Mouse (Mus musculus) heart, postnatal 0 days (tissue): ENCODE measurements around the gene Taf12. TPM values are rescaled to one million over a fixed set of nuclear protein-coding genes. Genes with fewer than 3 reads are reported as not detected.
A peak's percentile ranks its signal among the peaks of the same experiment; 100 is the strongest.

ENCODE experiments used
- ATAC-seq: fragments of 200-750 bp; cut with Nextera tagmentation; 2 replicates; pipeline ENCODE4 v1.8.0; 2017; ENCODE audit warnings: low read depth, moderate number of reproducible peaks, moderate library complexity; ENCODE audit not compliant: insufficient read depth
- DNase-seq: peaks from one replicate; pipeline ENCODE4 v3.0.0-alpha.2; 2016; ENCODE audit warnings: low spot score
- H3K27ac ChIP-seq: fragments of 300-500 bp; sonication (generic); 2 replicates; pipeline ENCODE4 v1.5.1; 2014; ENCODE audit warnings: low read depth, mild to moderate bottlenecking
- H3K27me3 ChIP-seq: fragments of 300-500 bp; sonication (generic); 2 replicates; pipeline ENCODE4 v1.6.1; 2014; ENCODE audit warnings: low read length, mixed read lengths; ENCODE audit not compliant: control insufficient read depth, insufficient read depth
- H3K36me3 ChIP-seq: fragments of 300-500 bp; sonication (generic); replicated peaks from 2 replicates; pipeline ENCODE4 v1.6.1; 2014; ENCODE audit warnings: low read length, mixed read lengths; ENCODE audit not compliant: control insufficient read depth, insufficient read depth
- H3K4me1 ChIP-seq: fragments of 300-500 bp; sonication (generic); 2 replicates; pipeline ENCODE4 v1.6.1; 2014; ENCODE audit warnings: antibody characterized with exemption; ENCODE audit not compliant: control insufficient read depth, insufficient read depth
- H3K4me2 ChIP-seq: fragments of 300-500 bp; sonication (generic); 2 replicates; pipeline ENCODE4 v1.6.1; 2014; ENCODE audit warnings: low read depth, mild to moderate bottlenecking, low read length, moderate library complexity
- H3K4me3 ChIP-seq: fragments of 300-500 bp; sonication (generic); 2 replicates; pipeline ENCODE4 v1.5.1; 2014; ENCODE audit warnings: low read depth, low read length
- H3K9ac ChIP-seq: fragments of 300-500 bp; sonication (generic); replicated peaks from 2 replicates; pipeline ENCODE4 v1.6.1; 2014; ENCODE audit warnings: low read depth, low read length, mixed read lengths
- H3K9me3 ChIP-seq: fragments of 300-500 bp; sonication (generic); replicated peaks from 2 replicates; pipeline ENCODE4 v1.6.1; 2016; ENCODE audit warnings: low read length; ENCODE audit not compliant: control insufficient read depth
- CTCF ChIP-seq: IDR thresholded peaks from 2 replicates; pipeline ENCODE4 v1.5.1; 2016; ENCODE audit warnings: antibody characterized with exemption, control low read depth, low read depth
- EP300 ChIP-seq: IDR thresholded peaks from 2 replicates; pipeline ENCODE4 v1.6.1; 2016; ENCODE audit warnings: antibody characterized with exemption, low read depth
- WGBS: fragments of 180-500 bp; shearing (Covaris S2); extraction: QIAGEN DNeasy Blood & Tissue Kit; methylation state at CpG from one replicate; pipeline ENCODE4 v1.1.7; 2014; 5-methylcytosine and 5-hydroxymethylcytosine counted together
- polyA plus RNA-seq: library from polyadenylated mRNA; unstranded; fragments of >200 nt; fragmentation: Nextera tagmentation; extraction: Ambion mirVana; gene quantifications from 2 replicates; pipeline ENCODE4 v1.2.1, GENCODE M21; 2015
- total RNA-seq: library from RNA; depleted of rRNA; stranded (reverse); fragments of >200 nt; gene quantifications from 2 replicates; pipeline ENCODE4 v1.2.3, GENCODE M21; 2014; ENCODE audit warnings: low replicate concordance; rRNA removed

The Taf12 gene
- total RNA-seq: 7.5 and 8.4 TPM in 2 replicates
- 30.5 and 34.2 TPM in 2 replicates for polyA plus RNA-seq

DNA sequence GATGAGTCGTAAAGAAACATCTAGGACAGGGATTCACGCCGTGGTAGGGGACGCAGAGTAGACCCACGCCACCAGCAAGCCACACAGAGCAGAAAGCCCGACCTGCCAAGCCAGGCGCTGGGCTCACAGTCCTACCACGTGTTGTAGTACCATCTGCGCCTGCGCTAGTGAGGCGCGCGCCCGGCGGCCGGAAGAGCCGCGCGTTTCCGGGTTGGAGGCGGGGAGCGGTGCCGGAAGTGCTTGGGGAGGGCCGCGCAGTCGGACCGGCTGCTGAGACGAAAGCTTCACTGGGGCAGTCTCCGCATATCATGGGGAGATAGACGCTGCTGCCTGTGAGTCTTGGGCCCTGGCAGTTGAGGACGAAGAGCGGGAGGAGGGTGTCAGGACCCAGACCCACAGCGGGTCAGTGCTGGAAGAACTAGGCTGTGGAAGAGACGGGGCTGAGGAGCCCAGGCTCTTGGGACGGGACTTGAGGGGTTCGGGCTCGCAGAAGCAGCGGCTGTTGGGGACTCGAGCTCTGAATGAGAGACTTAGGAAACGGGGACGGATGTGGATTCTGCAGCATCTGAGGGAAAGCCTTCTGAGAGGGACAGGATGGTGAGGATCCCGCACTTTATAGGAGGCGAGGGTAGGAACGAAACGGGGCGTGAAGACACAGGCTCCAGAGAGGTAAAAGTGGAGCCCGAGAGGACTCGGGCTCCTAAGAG is at the start of gene Taf12:
Taf12 (plus strand) TSS at position 220 of the 707 bp plus-strand sequence.
- Histone ChIP-seq H3K9ac (peak within 1 kb of the TSS; percentile 94), H3K27me3 (no peaks in the 10 kb centered on the region), H3K9me3 (no peaks in the 10 kb centered on the region), H3K4me1 (peaks cover 10% of the 10 kb centered on the region), H3K4me3 (peak within 1 kb of the TSS; percentile 83), H3K36me3 (no peaks in the 10 kb centered on the region), H3K4me2 (peak within 1 kb of the TSS; percentile 83), H3K27ac (peak within 1 kb of the TSS; percentile 96)
- ATAC-seq (peak; percentile 92), DNase-seq (peak; percentile 94)
- TF ChIP-seq CTCF (no peak), EP300 (0 out of 2 replicates have a peak, but pooled peaks have one; percentile 80)
- under 1% methylated on average over 48 of the region's 48 CpGs for WGBS

DNA sequence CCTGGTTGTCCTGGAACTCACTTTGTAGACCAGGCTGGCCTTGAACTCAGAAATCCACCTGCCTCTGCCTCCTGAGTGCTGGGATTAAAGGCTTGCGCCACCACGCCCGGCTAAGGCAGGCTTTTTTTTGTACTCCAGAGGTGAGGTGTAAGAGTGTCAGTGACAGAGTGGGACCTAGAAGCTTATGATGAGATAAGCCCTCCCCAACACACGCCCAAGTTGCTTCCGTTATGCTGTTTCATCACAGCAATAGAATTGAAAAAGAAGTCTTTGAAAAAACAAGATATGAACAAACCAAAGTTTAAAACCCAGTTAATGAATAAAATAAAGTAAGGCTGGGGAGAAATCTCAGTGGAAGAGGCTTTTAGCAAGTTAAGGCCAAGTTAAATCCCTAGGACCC is 43.8 kb upstream of the Taf12 start:
- Histone ChIP-seq H3K9ac (no peak overlapping the region), H3K27me3 (no peaks in the 10 kb centered on the region), H3K9me3 (no peaks in the 10 kb centered on the region), H3K27ac (no peak overlapping the region), H3K36me3 (peaks cover 94% of the 10 kb centered on the region), H3K4me1 (no peaks in the 10 kb centered on the region), H3K4me3 (no peak overlapping the region), H3K4me2 (no peak overlapping the region)
- ATAC-seq (no peak), DNase-seq (no peak)
- 93% methylated on average over 5 of the region's 5 CpGs for WGBS
- TF ChIP-seq CTCF: no peak

DNA sequence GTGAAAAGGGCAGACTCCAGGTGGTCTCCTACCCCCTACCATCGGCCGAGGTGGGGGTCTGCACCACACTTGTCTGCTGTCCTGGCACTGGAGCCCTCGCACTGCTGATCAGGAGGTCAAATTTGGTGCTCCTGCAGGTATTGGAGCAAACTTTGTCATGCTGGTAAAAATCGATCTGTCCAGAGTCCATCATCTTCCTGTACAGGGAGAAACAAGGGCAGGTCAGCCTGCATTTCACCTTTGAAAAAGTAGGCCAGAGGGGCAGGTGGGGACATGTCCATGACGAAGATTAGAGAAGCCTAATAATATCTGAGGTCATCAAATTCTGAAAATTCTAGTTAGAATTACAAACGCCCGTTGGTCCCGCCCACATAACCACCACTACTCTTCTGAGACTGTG is 39.5 kb upstream of the Taf12 start:
- H3K4me1 ChIP-seq: no peaks in the 10 kb centered on the region
- TF ChIP-seq EP300: no peak
- TF ChIP-seq CTCF: no peak
- H3K36me3 ChIP-seq: peaks cover 89% of the 10 kb centered on the region
- H3K4me3 ChIP-seq: no peak overlapping the region
- H3K9ac ChIP-seq: no peak overlapping the region
- no peak overlapping the region for H3K4me2 ChIP-seq
- H3K9me3 ChIP-seq: no peaks in the 10 kb centered on the region
- no peak overlapping the region for H3K27ac ChIP-seq
- 91% methylated on average over 8 of the region's 8 CpGs for WGBS
- H3K27me3 ChIP-seq: no peaks in the 10 kb centered on the region
- DNase-seq: no peak
- no peak for ATAC-seq

GRCm38 (mm10) chr4:132238356-132238755 is 35.8 kb upstream of the Taf12 start:
- no peak for ATAC-seq
- TF ChIP-seq CTCF (no peak), EP300 (no peak)
- Histone ChIP-seq H3K36me3 (peaks cover 87% of the 10 kb centered on the region), H3K9ac (no peak overlapping the region), H3K4me2 (no peak overlapping the region), H3K4me1 (no peaks in the 10 kb centered on the region), H3K4me3 (no peak overlapping the region), H3K27ac (no peak overlapping the region), H3K9me3 (no peaks in the 10 kb centered on the region), H3K27me3 (no peaks in the 10 kb centered on the region)
- WGBS: 95% methylated on average over 4 of the region's 4 CpGs
- no peak for DNase-seq

DNA sequence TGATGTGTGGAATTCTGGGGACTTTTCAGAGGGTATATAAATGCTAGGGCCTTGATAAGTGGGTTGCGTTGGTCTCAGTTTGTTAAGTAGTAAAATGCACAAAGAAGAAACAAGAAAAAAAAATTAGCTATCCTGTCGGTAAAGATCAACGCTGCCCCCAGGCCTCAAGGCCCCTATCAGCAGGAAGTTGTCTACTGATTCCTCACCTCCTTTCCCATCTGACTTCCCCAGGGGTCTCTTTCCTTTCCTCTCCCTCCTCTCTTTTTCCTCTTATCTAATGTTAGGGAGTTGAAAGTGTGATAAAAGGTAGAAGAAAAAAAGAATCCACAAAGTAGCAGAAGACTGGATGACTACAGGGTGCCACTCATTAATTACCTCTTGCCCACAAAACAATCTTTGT is 33.8 kb upstream of the Taf12 start:
- Histone ChIP-seq H3K4me1 (no peaks in the 10 kb centered on the region), H3K9ac (no peak overlapping the region), H3K4me3 (no peak overlapping the region), H3K27me3 (no peaks in the 10 kb centered on the region), H3K27ac (no peak overlapping the region), H3K9me3 (no peaks in the 10 kb centered on the region), H3K4me2 (no peak overlapping the region), H3K36me3 (peaks cover 76% of the 10 kb centered on the region)
- ATAC-seq (no peak), DNase-seq (no peak)
- 60% methylated on average over 3 of the region's 3 CpGs for WGBS
- TF ChIP-seq EP300 (no peak), CTCF (no peak)

DNA sequence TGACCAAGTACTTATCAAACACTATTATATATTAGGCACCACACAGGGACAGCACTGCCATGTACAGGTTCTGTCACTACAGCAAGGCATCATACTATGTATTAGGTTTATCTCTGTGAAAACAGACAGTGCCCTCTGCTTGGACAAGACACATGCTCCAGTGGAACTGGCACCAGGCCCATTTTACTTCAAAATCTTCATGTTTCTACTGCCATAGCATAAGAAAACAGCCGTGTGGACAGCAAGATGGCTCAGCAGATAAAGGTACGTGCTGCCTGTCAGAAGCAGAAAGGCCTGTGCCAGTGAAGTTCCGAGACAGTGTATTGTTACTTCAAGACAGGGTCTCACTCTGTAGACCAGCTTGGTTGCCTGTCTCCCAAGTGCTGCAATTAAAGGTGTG is 33.0 kb upstream of the Taf12 start:
- no peak overlapping the region for H3K27ac ChIP-seq
- H3K4me3 ChIP-seq: no peak overlapping the region
- H3K4me2 ChIP-seq: no peak overlapping the region
- no peaks in the 10 kb centered on the region for H3K9me3 ChIP-seq
- no peak for ATAC-seq
- WGBS: 67% methylated on average over 3 of the region's 3 CpGs
- no peak overlapping the region for H3K9ac ChIP-seq
- TF ChIP-seq CTCF (no peak), EP300 (no peak)
- no peaks in the 10 kb centered on the region for H3K4me1 ChIP-seq
- no peak for DNase-seq
- H3K27me3 ChIP-seq: no peaks in the 10 kb centered on the region
- H3K36me3 ChIP-seq: peaks cover 74% of the 10 kb centered on the region
